Mouse (Mus musculus): ENCODE results near the gene Spaca9. TPM values are rescaled to one million over a fixed set of nuclear protein-coding genes. Genes with fewer than 3 reads are reported as not detected.

Gene Spaca9
- not detected for total RNA-seq (2021)
- long read RNA-seq, experiment 1 = 0 reads
- long read RNA-seq, experiment 2 = 0 reads

DNA sequence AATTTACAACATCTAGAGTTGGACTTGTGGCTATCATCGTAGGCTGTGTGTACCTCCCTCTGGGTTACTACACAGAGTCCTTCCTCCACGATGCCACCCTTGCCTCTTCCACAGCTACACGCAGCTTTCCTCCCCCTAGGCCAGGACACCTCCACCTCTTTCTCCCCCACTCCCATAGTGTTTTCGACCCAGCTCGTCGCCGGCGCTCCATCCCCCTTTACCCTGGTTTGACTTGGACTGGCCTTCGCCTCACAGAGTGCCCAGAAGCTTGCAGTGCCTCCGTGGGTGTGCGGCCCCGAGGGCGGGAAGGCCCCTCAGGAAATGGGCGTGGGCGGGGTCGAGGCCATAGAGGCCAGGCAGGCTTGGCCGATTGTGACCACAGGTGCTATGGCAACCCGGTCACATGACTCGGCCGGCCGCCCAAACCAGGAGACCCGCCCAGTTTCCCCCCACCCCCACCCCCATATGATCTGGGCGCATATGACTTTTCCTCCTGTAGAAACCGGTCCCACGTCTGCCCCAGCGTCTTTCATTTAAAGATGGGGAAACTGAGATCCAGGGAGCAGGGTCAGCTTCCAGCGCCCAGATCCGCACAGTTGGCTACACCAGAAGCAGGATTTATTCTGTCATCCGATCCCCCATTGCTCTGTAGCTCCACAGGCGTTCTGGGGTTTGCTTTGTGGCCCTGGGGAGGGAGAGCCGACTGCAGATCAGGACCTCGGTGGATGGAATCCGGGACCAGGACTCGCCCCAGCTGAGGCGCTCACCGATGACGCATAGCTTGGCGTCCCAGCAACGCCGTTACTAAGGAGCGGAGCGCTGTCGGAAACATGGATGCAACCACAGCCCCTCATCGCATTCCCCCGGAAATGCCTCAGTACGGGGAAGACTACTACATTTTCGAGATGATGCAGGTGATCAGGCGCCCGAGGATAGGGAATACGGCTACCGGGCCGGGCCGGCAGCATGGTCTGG is at the start of gene Spaca9, which contains the start of gene Ak8:
Gene Spaca9, minus strand, starts transcription at position 367 of the 975 bp plus-strand sequence.
Gene Ak8, plus strand, starts transcription at position 804 of the 975 bp plus-strand sequence.
- peak; percentile 81 for DNase-seq
- intact Hi-C loops (cut with DNase I; ENCODE audit: low total_unique reads) = no loop called here

- no peak for DNase-seq
- intact Hi-C loops (cut with DNase I; ENCODE audit: low total_unique reads) = no loop called here
Observed at GRCm38 (mm10) chr2:28747705-28748104, 48.2 kb upstream of the Spaca9 start.

- intact Hi-C loops (cut with DNase I; ENCODE audit: low total_unique reads) = no loop called here
- no peak for DNase-seq
Observed at GRCm38 (mm10) chr2:28746682-28747332, 47.3 kb upstream of the Spaca9 start.

- no peak for DNase-seq
Observed at GRCm38 (mm10) chr2:28742701-28743100, 43.2 kb upstream of the Spaca9 start.

GRCm38 (mm10) chr2:28740159-28740558 is 40.6 kb upstream of the Spaca9 start:
- intact Hi-C loops (cut with DNase I; ENCODE audit: low total_unique reads) = no loop called here
- no peak for DNase-seq

More at GRCm38 (mm10) chr2:28742701-28743100, 43.2 kb upstream of the Spaca9 start:
- intact Hi-C loops (cut with DNase I; ENCODE audit: low total_unique reads) = no loop called here

DNA sequence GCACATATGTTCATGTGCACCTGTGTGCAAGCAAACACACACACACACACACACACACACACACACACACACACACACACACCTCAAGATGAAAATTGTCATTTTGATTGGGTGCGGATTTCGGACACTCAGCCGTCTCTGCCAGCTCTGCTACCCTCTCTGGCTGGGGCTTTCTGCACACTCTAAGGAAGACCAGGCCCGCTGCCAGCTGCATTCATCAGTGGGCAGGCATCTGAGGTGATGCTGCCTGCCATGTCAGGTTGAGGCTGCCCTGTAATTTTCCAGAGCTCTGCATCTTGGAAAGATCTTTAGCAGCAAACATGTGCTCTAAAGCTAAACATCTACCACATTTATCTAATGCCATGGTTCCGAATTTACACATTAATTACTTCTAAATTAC is 37.6 kb upstream of the Spaca9 start:
- DNase-seq = no peak
- intact Hi-C loops (cut with DNase I; ENCODE audit: low total_unique reads) = no loop called here

- DNase-seq = no peak
- intact Hi-C loops (cut with DNase I; ENCODE audit: low total_unique reads) = no loop called here
Observed at GRCm38 (mm10) chr2:28730676-28731075, 31.1 kb upstream of the Spaca9 start.

DNA sequence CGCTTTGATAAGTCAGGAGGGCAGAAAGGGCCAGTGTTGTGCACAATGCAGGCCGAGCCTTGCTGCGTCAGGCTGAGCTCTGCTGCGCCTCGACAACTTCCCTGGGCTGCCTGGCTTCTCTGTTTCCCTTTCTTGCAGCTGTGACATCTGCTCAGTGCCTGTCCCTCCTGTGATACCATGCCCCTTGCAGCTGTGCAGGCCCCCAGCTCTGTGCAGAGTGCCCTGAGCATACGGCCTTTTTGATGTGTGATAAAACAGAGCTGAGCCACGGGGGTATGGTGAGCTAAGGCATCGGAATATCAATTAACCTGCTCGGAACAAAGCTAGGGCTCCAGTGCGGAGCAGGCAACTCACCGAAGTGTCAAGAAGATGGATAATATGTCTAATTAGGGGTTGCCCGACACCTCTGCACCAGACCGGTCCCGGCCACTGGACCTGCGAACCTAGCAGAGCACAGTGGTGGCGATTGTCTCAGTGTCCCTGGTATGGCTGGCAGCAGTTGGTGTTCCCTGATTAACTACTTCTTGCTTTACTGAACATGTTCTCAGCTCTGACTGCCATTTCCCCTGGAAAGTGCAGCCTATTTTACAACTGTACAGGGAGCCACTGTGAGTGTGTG is 28.4 kb upstream of the Spaca9 start:
- intact Hi-C loops (cut with DNase I; ENCODE audit: low total_unique reads) = no loop called here
- DNase-seq = no peak

GRCm38 (mm10) chr2:28723912-28724311 is 24.4 kb upstream of the Spaca9 start:
- intact Hi-C loops (cut with DNase I; ENCODE audit: low total_unique reads) = no loop called here
- no peak for DNase-seq

- intact Hi-C loops (cut with DNase I; ENCODE audit: low total_unique reads) = no loop called here
- DNase-seq = no peak
Observed at GRCm38 (mm10) chr2:28722419-28722818, 22.9 kb upstream of the Spaca9 start.

DNA sequence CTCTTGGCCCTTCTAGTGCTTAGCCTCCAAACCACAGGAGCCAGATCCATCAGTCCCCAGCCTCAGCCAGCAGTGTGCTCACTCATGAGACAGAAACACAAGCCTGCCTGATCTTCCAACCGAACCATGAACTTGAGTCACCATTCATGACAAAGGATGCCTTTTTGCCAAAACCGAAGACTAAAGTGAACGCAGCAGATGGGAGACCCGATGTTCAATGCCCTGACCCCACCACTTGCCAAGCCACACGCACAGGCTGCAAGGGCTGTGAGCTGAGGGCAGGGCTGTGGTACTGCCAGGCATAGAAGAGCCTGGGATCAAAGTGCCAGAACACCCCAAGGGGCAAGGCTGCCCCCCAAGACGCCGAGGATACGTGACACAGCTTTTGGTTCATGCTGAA is 13.5 kb upstream of the Spaca9 start:
- intact Hi-C loops (cut with DNase I; ENCODE audit: low total_unique reads) = no loop called here
- no peak for DNase-seq

DNA sequence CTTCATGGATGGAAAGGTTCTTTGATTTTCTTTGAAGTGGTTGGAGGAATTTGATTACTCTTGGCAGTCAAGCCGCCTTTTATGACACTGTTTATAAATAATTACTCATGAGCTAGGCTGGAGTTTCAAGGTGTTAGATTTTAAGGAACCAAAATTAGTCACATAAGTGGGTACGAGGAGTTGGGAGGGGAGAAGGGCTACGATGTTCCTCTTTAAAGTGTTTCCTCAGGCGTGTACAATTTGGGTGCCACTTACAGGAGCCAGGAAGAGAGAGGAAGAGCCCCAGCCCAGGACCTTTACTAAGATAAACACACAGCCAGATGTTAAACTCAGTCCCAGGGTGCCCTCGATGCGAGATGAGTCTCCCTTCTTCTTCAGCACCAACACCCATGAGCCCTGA is 7.3 kb upstream of the Spaca9 start:
- intact Hi-C loops (cut with DNase I; ENCODE audit: low total_unique reads) = no loop called here
- DNase-seq = no peak

- intact Hi-C loops (cut with DNase I; ENCODE audit: low total_unique reads) = no loop called here
- DNase-seq = no peak
Observed at GRCm38 (mm10) chr2:28706106-28706636, 6.6 kb upstream of the Spaca9 start.

GRCm38 (mm10) chr2:28701646-28702262 is 2.2 kb upstream of the Spaca9 start:
- DNase-seq = no peak
- intact Hi-C loops (cut with DNase I; ENCODE audit: low total_unique reads) = no loop called here

GRCm38 (mm10) chr2:28698566-28698965 is 961 bp downstream of the Spaca9 start:
- DNase-seq = no peak

GRCm38 (mm10) chr2:28692692-28693091 is 6.8 kb downstream of the Spaca9 start:
- intact Hi-C loops (cut with DNase I; ENCODE audit: low total_unique reads) = no loop called here
- no peak for DNase-seq

More at GRCm38 (mm10) chr2:28698566-28698965, 961 bp downstream of the Spaca9 start:
- intact Hi-C loops (cut with DNase I; ENCODE audit: low total_unique reads) = no loop called here

DNA sequence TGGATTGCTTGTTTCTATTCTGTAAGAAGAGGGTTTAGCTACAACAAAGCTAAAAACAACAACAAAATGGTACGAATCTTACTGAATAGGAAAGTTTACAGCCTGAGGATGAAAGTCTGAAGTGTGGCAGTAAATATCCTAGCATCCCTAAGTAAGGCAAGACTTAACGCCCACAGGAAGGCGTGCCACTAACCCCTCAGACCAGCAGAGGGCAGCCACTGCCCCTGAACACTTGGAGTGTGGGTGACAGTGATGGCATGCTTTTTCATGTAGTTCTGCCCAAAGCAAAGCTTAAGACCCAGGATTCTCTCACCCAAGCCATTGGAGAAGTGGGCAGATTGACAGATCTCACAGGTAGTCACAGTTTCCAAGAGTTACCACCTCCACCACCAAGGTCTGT is 11.1 kb downstream of the Spaca9 start:
- no peak for DNase-seq

GRCm38 (mm10) chr2:28685895-28686294 is 13.6 kb downstream of the Spaca9 start:
- intact Hi-C loops (cut with DNase I; ENCODE audit: low total_unique reads) = no loop called here
- no peak for DNase-seq

More for the DNA sequence above, 11.1 kb downstream of the Spaca9 start:
- intact Hi-C loops (cut with DNase I; ENCODE audit: low total_unique reads) = no loop called here

DNA sequence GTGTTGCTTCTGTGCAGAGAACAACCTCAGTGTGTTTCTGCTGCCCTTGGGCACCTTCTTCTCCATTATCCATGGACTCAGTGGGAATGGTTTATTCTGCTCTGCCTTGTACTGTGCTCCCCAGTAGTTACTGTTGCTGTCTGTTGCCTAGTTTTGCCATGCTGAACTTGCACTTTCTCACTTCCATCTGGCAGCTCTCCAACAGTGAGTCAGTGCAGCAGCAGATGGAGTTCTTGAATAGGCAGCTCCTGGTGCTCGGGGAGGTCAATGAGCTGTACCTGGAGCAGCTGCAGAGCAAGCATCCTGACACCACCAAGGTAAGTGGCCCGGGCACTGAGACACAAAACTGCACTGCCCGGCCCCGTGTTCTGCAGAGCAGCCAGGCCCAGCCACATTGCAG is 17.8 kb downstream of the Spaca9 start:
- peak; percentile 25 for DNase-seq

More for the DNA sequence above, 17.8 kb downstream of the Spaca9 start:
- intact Hi-C loops (cut with DNase I; ENCODE audit: low total_unique reads) = no loop called here
